Mouse (Mus musculus): ENCODE data around the gene Jak1. TPM values are rescaled to one million over a fixed set of nuclear protein-coding genes. Genes with fewer than 3 reads are reported as not detected.

Jak1 gene
- total and polyA plus RNA-seq, 3 experiments: 37.3 to 41.9 TPM; not detected in 1

- Histone ChIP-seq H3K79me2 (ENCODE audit: control insufficient read depth, insufficient read depth, low read length, poor library complexity) (no peaks in the 10 kb centered on the region), H3K36me3 (ENCODE audit: control insufficient read depth in 1 of 2, insufficient read depth in 2 of 2, low read length in 2 of 2) (no peaks in the 10 kb centered on the region), H3K4me3 (ENCODE audit: control insufficient read depth in 1 of 2, insufficient read depth in 1 of 2, low read depth in 2 of 2, low read length in 2 of 2) (no peak overlapping the region), H3K9me3 (replicated peaks; ENCODE audit: insufficient read depth, low read length) (no peaks in the 10 kb centered on the region), H3K27me3 (ENCODE audit: control insufficient read depth in 1 of 2, insufficient read depth in 2 of 2, low read length in 2 of 2) (peaks cover 5 to 9% of the 10 kb centered on the region in 2 experiments), H3K4me1 (ENCODE audit: control insufficient read depth in 1 of 2, insufficient read depth in 2 of 2, low read length in 2 of 2) (no peaks in the 10 kb centered on the region), H3K27ac (ENCODE audit: control insufficient read depth, low read depth, low read length) (no peak overlapping the region), H3K9ac (ENCODE audit: control insufficient read depth, low read depth, low read length, poor library complexity, severe bottlenecking) (no peak overlapping the region)
- no peak for DNase-seq (ENCODE audit: low read depth, low spot score)
- TF ChIP-seq KAT2A (conservative IDR thresholded peaks at IDR 0.05; ENCODE audit: low read depth, low read length): no peak
- no peak for TF ChIP-seq TAL1 (IDR thresholded peaks at IDR 0.05; ENCODE audit: low read length)
- no peak for TF ChIP-seq ZKSCAN1 (IDR thresholded peaks at IDR 0.05; ENCODE audit: low read depth, low read length)
- TF ChIP-seq RAD21 (IDR thresholded peaks at IDR 0.05; ENCODE audit: low read depth, low read length): no peak
- TF ChIP-seq CHD1 (IDR thresholded peaks at IDR 0.05; ENCODE audit: low read depth, low read length): no peak
- TF ChIP-seq JUND (IDR thresholded peaks at IDR 0.05; ENCODE audit: low read depth, low read length): no peak
- TF ChIP-seq ELF1 (IDR thresholded peaks at IDR 0.05; ENCODE audit: low read depth, low read length): no peak
- no peak for TF ChIP-seq E2F4 (IDR thresholded peaks at IDR 0.05; ENCODE audit: borderline replicate concordance, low read depth, low read length)
- no peak for TF ChIP-seq GABPA (IDR thresholded peaks at IDR 0.05; ENCODE audit: low read depth, low read length)
These were observed 11.5 kb upstream of the Jak1 start for GRCm38 (mm10) chr4:101276456-101277070.

GRCm38 (mm10) chr4:101275881-101276280, 10.8 kb upstream of the Jak1 start:
- Histone ChIP-seq H3K79me2 (ENCODE audit: control insufficient read depth, insufficient read depth, low read length, poor library complexity) (no peaks in the 10 kb centered on the region), H3K9me3 (replicated peaks; ENCODE audit: insufficient read depth, low read length) (no peaks in the 10 kb centered on the region), H3K36me3 (ENCODE audit: control insufficient read depth in 1 of 2, insufficient read depth in 2 of 2, low read length in 2 of 2) (no peaks in the 10 kb centered on the region), H3K4me1 (ENCODE audit: control insufficient read depth in 1 of 2, insufficient read depth in 2 of 2, low read length in 2 of 2) (no peaks in the 10 kb centered on the region), H3K4me3 (ENCODE audit: control insufficient read depth in 1 of 2, insufficient read depth in 1 of 2, low read depth in 2 of 2, low read length in 2 of 2) (no peak overlapping the region), H3K9ac (ENCODE audit: control insufficient read depth, low read depth, low read length, poor library complexity, severe bottlenecking) (no peak overlapping the region), H3K27me3 (ENCODE audit: control insufficient read depth in 1 of 2, insufficient read depth in 2 of 2, low read length in 2 of 2) (peaks cover 4 to 9% of the 10 kb centered on the region in 2 experiments; a peak in 3 of 4 replicates), H3K27ac (ENCODE audit: control insufficient read depth, low read depth, low read length) (no peak overlapping the region)
- TF ChIP-seq ZKSCAN1 (IDR thresholded peaks at IDR 0.05; ENCODE audit: low read depth, low read length): no peak
- no peak for TF ChIP-seq TCF12 (IDR thresholded peaks at IDR 0.05; ENCODE audit: low read depth, low read length)
- TF ChIP-seq GABPA (IDR thresholded peaks at IDR 0.05; ENCODE audit: low read depth, low read length): no peak
- no peak for TF ChIP-seq ZMIZ1 (IDR thresholded peaks at IDR 0.05; ENCODE audit: low read depth, low read length)
- TF ChIP-seq MAZ (IDR thresholded peaks at IDR 0.05; ENCODE audit: low read depth, low read length): no peak
- no peak for TF ChIP-seq NRF1 (IDR thresholded peaks at IDR 0.05; ENCODE audit: insufficient read depth, low read depth, low read length, poor library complexity, severe bottlenecking)
- no peak for TF ChIP-seq CHD2 (IDR thresholded peaks at IDR 0.05; ENCODE audit: low read length)
- TF ChIP-seq KAT2A (conservative IDR thresholded peaks at IDR 0.05; ENCODE audit: low read depth, low read length): no peak
- TF ChIP-seq EP300 (IDR thresholded peaks at IDR 0.05; ENCODE audit: low read depth in 1 of 2, low read length in 2 of 2): no peak
- TF ChIP-seq CHD1 (IDR thresholded peaks at IDR 0.05; ENCODE audit: low read depth, low read length): no peak
- TF ChIP-seq JUND (IDR thresholded peaks at IDR 0.05; ENCODE audit: low read depth, low read length): no peak
- no peak for TF ChIP-seq ETS1 (IDR thresholded peaks at IDR 0.05; ENCODE audit: low read depth, low read length)
- no peak for TF ChIP-seq SMC3 (IDR thresholded peaks at IDR 0.05; ENCODE audit: low read depth, low read length)
- DNase-seq (ENCODE audit: low read depth, low spot score): no peak
